Mouse (Mus musculus): Measurements from ENCODE around the gene Tmem158.

GRCm38 (mm10) chr9:123237739-123238138 lies 22.8 kb downstream of the Tmem158 start:
- TF ChIP-seq CTCF (conservative IDR thresholded peaks at IDR 0.05; ENCODE audit: low read length) (no peak), NANOG (IDR thresholded peaks at IDR 0.05; ENCODE audit: borderline replicate concordance, low read length) (no peak)

Data from E14TG2a.4 (cell line).